Mouse (Mus musculus): Measurements from ENCODE around the gene Cmss1. TPM values are rescaled to one million over a fixed set of nuclear protein-coding genes. Genes with fewer than 3 reads are reported as not detected.

Cmss1 gene
- polyA plus RNA-seq, 1 experiment = 2.6 TPM

GRCm38 (mm10) chr16:57364498-57364897 lies 242.2 kb downstream of the Cmss1 start:
- no peak overlapping the region for H3K27ac ChIP-seq (ENCODE audit: insufficient read depth, low read depth, low read length)
- TF ChIP-seq CTCF (IDR thresholded peaks at IDR 0.05; ENCODE audit: extremely low read depth, insufficient read length, insufficient replicate concordance, low read depth, low read length) (no peak), POLR2A (IDR thresholded peaks at IDR 0.05; ENCODE audit: low read depth, low read length) (no peak)
- 82% methylated on average over 7 of the region's 7 CpGs for WGBS
- no peak overlapping the region for H3K4me3 ChIP-seq (ENCODE audit: low read depth, low read length)
- H3K4me1 ChIP-seq (ENCODE audit: control insufficient read depth, insufficient read depth, insufficient read length, low read length) = no peaks in the 10 kb centered on the region
- no peaks in the 10 kb centered on the region for H3K36me3 ChIP-seq (ENCODE audit: control insufficient read depth, insufficient read depth, low read length)
- no peaks in the 10 kb centered on the region for H3K27me3 ChIP-seq (ENCODE audit: control insufficient read depth, insufficient read depth, low read length)

- 54% methylated on average over 18 of the region's 18 CpGs for WGBS
- no peak overlapping the region for H3K4me3 ChIP-seq (ENCODE audit: low read depth, low read length)
- TF ChIP-seq CTCF (IDR thresholded peaks at IDR 0.05; ENCODE audit: extremely low read depth, insufficient read length, insufficient replicate concordance, low read depth, low read length) = no peak
- no peak for TF ChIP-seq POLR2A (IDR thresholded peaks at IDR 0.05; ENCODE audit: low read depth, low read length)
- no peaks in the 10 kb centered on the region for H3K4me1 ChIP-seq (ENCODE audit: control insufficient read depth, insufficient read depth, insufficient read length, low read length)
- H3K36me3 ChIP-seq (ENCODE audit: control insufficient read depth, insufficient read depth, low read length) = no peaks in the 10 kb centered on the region
- H3K27ac ChIP-seq (ENCODE audit: insufficient read depth, low read depth, low read length) = peak overlapping the region; percentile 15; the same call in 1 of the 2 replicates
- H3K27me3 ChIP-seq (ENCODE audit: control insufficient read depth, insufficient read depth, low read length) = no peaks in the 10 kb centered on the region
These were observed 243.8 kb downstream of the Cmss1 start for GRCm38 (mm10) chr16:57362679-57363401.

- Histone ChIP-seq H3K27ac (ENCODE audit: insufficient read depth, low read depth, low read length) (no peak overlapping the region), H3K36me3 (ENCODE audit: control insufficient read depth, insufficient read depth, low read length) (no peaks in the 10 kb centered on the region), H3K27me3 (ENCODE audit: control insufficient read depth, insufficient read depth, low read length) (no peaks in the 10 kb centered on the region), H3K4me1 (ENCODE audit: control insufficient read depth, insufficient read depth, insufficient read length, low read length) (no peaks in the 10 kb centered on the region), H3K4me3 (ENCODE audit: low read depth, low read length) (no peak overlapping the region)
- TF ChIP-seq CTCF (IDR thresholded peaks at IDR 0.05; ENCODE audit: extremely low read depth, insufficient read length, insufficient replicate concordance, low read depth, low read length) (no peak), POLR2A (IDR thresholded peaks at IDR 0.05; ENCODE audit: low read depth, low read length) (no peak)
- 91% methylated on average over 3 of the region's 3 CpGs for WGBS
These were observed 245.9 kb downstream of the Cmss1 start for GRCm38 (mm10) chr16:57360785-57361184.

GRCm38 (mm10) chr16:57359251-57359650 lies 247.4 kb downstream of the Cmss1 start:
- Histone ChIP-seq H3K27ac (ENCODE audit: insufficient read depth, low read depth, low read length) (no peak overlapping the region), H3K27me3 (ENCODE audit: control insufficient read depth, insufficient read depth, low read length) (no peaks in the 10 kb centered on the region), H3K4me1 (ENCODE audit: control insufficient read depth, insufficient read depth, insufficient read length, low read length) (no peaks in the 10 kb centered on the region), H3K36me3 (ENCODE audit: control insufficient read depth, insufficient read depth, low read length) (no peaks in the 10 kb centered on the region), H3K4me3 (ENCODE audit: low read depth, low read length) (no peak overlapping the region)
- 94% methylated on average over 10 of the region's 10 CpGs for WGBS
- TF ChIP-seq POLR2A (IDR thresholded peaks at IDR 0.05; ENCODE audit: low read depth, low read length) = no peak

GRCm38 (mm10) chr16:57357011-57357410 lies 249.7 kb downstream of the Cmss1 start:
- 91% methylated on average over 6 of the region's 6 CpGs for WGBS

GRCm38 (mm10) chr16:57356454-57356853 lies 250.2 kb downstream of the Cmss1 start:
- Histone ChIP-seq H3K27me3 (ENCODE audit: control insufficient read depth, insufficient read depth, low read length) (no peaks in the 10 kb centered on the region), H3K4me3 (ENCODE audit: low read depth, low read length) (no peak overlapping the region), H3K36me3 (ENCODE audit: control insufficient read depth, insufficient read depth, low read length) (no peaks in the 10 kb centered on the region), H3K27ac (ENCODE audit: insufficient read depth, low read depth, low read length) (no peak overlapping the region), H3K4me1 (ENCODE audit: control insufficient read depth, insufficient read depth, insufficient read length, low read length) (no peaks in the 10 kb centered on the region)
- no peak for TF ChIP-seq POLR2A (IDR thresholded peaks at IDR 0.05; ENCODE audit: low read depth, low read length)
- TF ChIP-seq CTCF (IDR thresholded peaks at IDR 0.05; ENCODE audit: extremely low read depth, insufficient read length, insufficient replicate concordance, low read depth, low read length) = no peak
- WGBS = 87% methylated on average over 6 of the region's 6 CpGs

More at GRCm38 (mm10) chr16:57357011-57357410, 249.7 kb downstream of the Cmss1 start:
- Histone ChIP-seq H3K4me1 (ENCODE audit: control insufficient read depth, insufficient read depth, insufficient read length, low read length) (no peaks in the 10 kb centered on the region), H3K4me3 (ENCODE audit: low read depth, low read length) (no peak overlapping the region), H3K27ac (ENCODE audit: insufficient read depth, low read depth, low read length) (no peak overlapping the region), H3K27me3 (ENCODE audit: control insufficient read depth, insufficient read depth, low read length) (no peaks in the 10 kb centered on the region), H3K36me3 (ENCODE audit: control insufficient read depth, insufficient read depth, low read length) (no peaks in the 10 kb centered on the region)
- TF ChIP-seq POLR2A (IDR thresholded peaks at IDR 0.05; ENCODE audit: low read depth, low read length) = no peak
- no peak for TF ChIP-seq CTCF (IDR thresholded peaks at IDR 0.05; ENCODE audit: extremely low read depth, insufficient read length, insufficient replicate concordance, low read depth, low read length)

GRCm38 (mm10) chr16:57353932-57354331 lies 252.7 kb downstream of the Cmss1 start:
- TF ChIP-seq CTCF (IDR thresholded peaks at IDR 0.05; ENCODE audit: extremely low read depth, insufficient read length, insufficient replicate concordance, low read depth, low read length) (no peak), POLR2A (IDR thresholded peaks at IDR 0.05; ENCODE audit: low read depth, low read length) (no peak)
- Histone ChIP-seq H3K27me3 (ENCODE audit: control insufficient read depth, insufficient read depth, low read length) (no peaks in the 10 kb centered on the region), H3K4me1 (ENCODE audit: control insufficient read depth, insufficient read depth, insufficient read length, low read length) (0 out of 2 replicates have a peak, but pooled peaks cover 2% of the 10 kb centered on the region), H3K36me3 (ENCODE audit: control insufficient read depth, insufficient read depth, low read length) (no peaks in the 10 kb centered on the region), H3K4me3 (ENCODE audit: low read depth, low read length) (no peak overlapping the region), H3K27ac (ENCODE audit: insufficient read depth, low read depth, low read length) (no peak overlapping the region)
- 72% methylated on average over 6 of the region's 6 CpGs for WGBS

Measured in small intestine, adult 2 months (tissue).